18 mouse cellular contexts compared by ENCODE assay signal in genomic region chr19:44760259-44761131, GRCm38 (mm10). TPM values are rescaled to one million over a fixed set of nuclear protein-coding genes. Genes with fewer than 3 reads are reported as not detected.
DNase-seq lines count a peak whose midpoint lies in the region; ATAC-seq and TF ChIP-seq lines count a peak whose summit lies in the region.
"Had no signal": no experiment of that assay in that cellular context is flagged by ENCODE, and none has a peak within 500 bp of the region (broad histone marks: within the 10 kb centered on the region; RNA-seq: fewer than 3 reads in every experiment).

No protein-coding gene starts in this region.

- peaks cover 100% of the 10 kb centered on the region for H3K27me3 ChIP-seq in heart, embryonic 10.5 days (ENCODE audit: insufficient read depth, poor library complexity, severe bottlenecking)
- peaks cover 35% of the 10 kb centered on the region for H3K27me3 ChIP-seq in heart, adult 2 months (ENCODE audit: control insufficient read depth, insufficient read depth, low read length)
- peaks cover 87% of the 10 kb centered on the region for H3K27me3 ChIP-seq in hindbrain, embryonic 13.5 days
- H3K27me3 ChIP-seq in midbrain, embryonic 14.5 days (ENCODE audit: control insufficient read depth, insufficient read depth, low read length) = peaks cover 86% of the 10 kb centered on the region

- intact Hi-C loops in heart, adult 2 months (cut with DNase I) = no loop called here
- intact Hi-C loops in gastrocnemius, postnatal 14 days (cut with DNase I; ENCODE audit: low total_unique reads) = no loop called here

- 0 out of 2 replicates have a peak overlapping the region, but pooled peaks have one; percentile 2 for H3K4me3 ChIP-seq in heart, embryonic 10.5 days
- H3K4me3 ChIP-seq in heart, adult 2 months = no peak overlapping the region
- peak overlapping the region; percentile 54 for H3K4me3 ChIP-seq in hindbrain, embryonic 13.5 days
- H3K4me3 ChIP-seq in midbrain, embryonic 14.5 days (replicated peaks; ENCODE audit: low read depth, low read length) = peak overlapping the region; percentile 15; the same call in 1 of the 2 replicates
- H3K4me3 ChIP-seq: erythroblast, embryonic 14.5 days had no signal

- H3K4me2 ChIP-seq in hindbrain, embryonic 13.5 days = peak overlapping the region; percentile 53
- H3K4me2 ChIP-seq in midbrain, embryonic 14.5 days (ENCODE audit: low read length) = peak overlapping the region; percentile 12; the same call in 1 of the 2 replicates
- H3K4me2 ChIP-seq: liver, embryonic 11.5 days had no signal

- no peaks in the 10 kb centered on the region for H3K79me2 ChIP-seq in heart, adult 2 months (replicated peaks; ENCODE audit: control insufficient read depth, insufficient read depth, low read length)

- under 1% methylated on average over 39 of the region's 39 CpGs for WGBS in heart, embryonic 10.5 days
- WGBS in heart, adult 2 months = 4% methylated on average over 39 of the region's 39 CpGs
- WGBS in hindbrain, embryonic 13.5 days = 1% methylated on average over 39 of the region's 39 CpGs
- WGBS in midbrain, embryonic 14.5 days = 2% methylated on average over 39 of the region's 39 CpGs

- no peak for ATAC-seq in hindbrain, embryonic 13.5 days (ENCODE audit: low FRiP score)
- no peak for ATAC-seq in midbrain, embryonic 14.5 days (ENCODE audit: low FRiP score, low TSS enrichment)

- peaks cover 38% of the 10 kb centered on the region for H3K4me1 ChIP-seq in heart, embryonic 10.5 days
- H3K4me1 ChIP-seq in heart, adult 2 months (ENCODE audit: control insufficient read depth, insufficient read depth, low read length) = 0 out of 2 replicates have a peak, but pooled peaks cover 2% of the 10 kb centered on the region
- peaks cover 36% of the 10 kb centered on the region for H3K4me1 ChIP-seq in hindbrain, embryonic 13.5 days (replicated peaks)
- peaks cover 16% of the 10 kb centered on the region for H3K4me1 ChIP-seq in midbrain, embryonic 14.5 days (ENCODE audit: control insufficient read depth, insufficient read depth, low read length)

- DNase-seq in heart, embryonic 10.5 days (ENCODE audit: low spot score) = no peak
- DNase-seq in heart, adult 2 months = no peak
- DNase-seq in R1 (ENCODE audit: low read depth, low spot score) = peak; percentile 46
- DNase-seq in midbrain, embryonic 14.5 days = no peak
- DNase-seq in spleen, postnatal 10 days (ENCODE audit: low spot score in 2 of 2) = no peak
- DNase-seq in gastrocnemius, postnatal 14 days = no peak
- no peak for DNase-seq in thymus, postnatal 10 days (ENCODE audit: low spot score in 2 of 2)
- DNase-seq: adrenal gland, adult 2 months; cerebellum, postnatal 25 days; lung, postnatal 14 days; retina, postnatal 1 day; thymus, adult 2 months had no signal

- no peak overlapping the region for H3K9ac ChIP-seq in heart, adult 2 months (ENCODE audit: low read depth, low read length)
- peak overlapping the region; percentile 84 for H3K9ac ChIP-seq in hindbrain, embryonic 13.5 days
- no peak overlapping the region for H3K9ac ChIP-seq in midbrain, embryonic 14.5 days (replicated peaks; ENCODE audit: low read length)

- no peak for TF ChIP-seq POLR2A in heart, adult 2 months (IDR thresholded peaks at IDR 0.05; ENCODE audit: insufficient read depth, low read depth, low read length)

- TF ChIP-seq EP300 in heart, adult 2 months (IDR thresholded peaks at IDR 0.05; ENCODE audit: insufficient read depth, low read depth, low read length) = no peak

- no peak for TF ChIP-seq CTCF in heart, adult 2 months (IDR thresholded peaks at IDR 0.05)

- H3K9me3 ChIP-seq in heart, embryonic 10.5 days = no peaks in the 10 kb centered on the region
- no peaks in the 10 kb centered on the region for H3K9me3 ChIP-seq in hindbrain, embryonic 13.5 days
- H3K9me3 ChIP-seq in midbrain, embryonic 14.5 days (ENCODE audit: control insufficient read depth, low read length) = no peaks in the 10 kb centered on the region

- H3K36me3 ChIP-seq in heart, embryonic 10.5 days = no peaks in the 10 kb centered on the region
- no peaks in the 10 kb centered on the region for H3K36me3 ChIP-seq in heart, adult 2 months (ENCODE audit: control insufficient read depth, insufficient read depth, low read length)
- no peaks in the 10 kb centered on the region for H3K36me3 ChIP-seq in hindbrain, embryonic 13.5 days
- no peaks in the 10 kb centered on the region for H3K36me3 ChIP-seq in midbrain, embryonic 14.5 days (ENCODE audit: control insufficient read depth, insufficient read depth, low read length)

- no peak overlapping the region for H3K27ac ChIP-seq in heart, embryonic 10.5 days
- no peak overlapping the region for H3K27ac ChIP-seq in heart, adult 2 months
- H3K27ac ChIP-seq in hindbrain, embryonic 13.5 days = peak overlapping the region; percentile 87
- no peak overlapping the region for H3K27ac ChIP-seq in midbrain, embryonic 14.5 days (replicated peaks; ENCODE audit: low read depth, low read length)

RNA-seq across cellular contexts. Expression of gene Pax2, which starts 4.7 kb away (rescaled TPM):
- polyA plus RNA-seq in heart, embryonic 10.5 days (2016; fragmentation: Nextera tagmentation; extraction: Ambion mirVana) = 0.20 TPM in 1 of 2 replicates, not detected in the other
- total RNA-seq in heart, adult 2 months (2021) = not detected
- not detected in 2 replicates for polyA plus RNA-seq in heart, adult 2 months (2012; rRNA removed)
- polyA plus RNA-seq in hindbrain, embryonic 13.5 days (2015; fragmentation: Nextera tagmentation; extraction: Ambion mirVana) = 17.1 and 17.2 TPM in 2 replicates
- 1.7 and 1.9 TPM in 2 replicates for polyA plus RNA-seq in midbrain, embryonic 14.5 days (2014; fragmentation: Nextera tagmentation; extraction: Ambion mirVana)
- total RNA-seq in gastrocnemius, postnatal 14 days (2021) = not detected
- total RNA-seq: adrenal gland, adult 2 months; gastrocnemius, postnatal 10 days had no signal
- polyA plus RNA-seq: adrenal gland, adult 2 months; C2C12; erythroblast, embryonic 14.5 days; heart, postnatal 0 days; liver, embryonic 11.5 days had no signal
